Mouse (Mus musculus) heart, adult 11 months (tissue): ENCODE measurements at regions not wholly inside any gene's neighbourhood (a gene's known extent, or its start where the extent isn't known, plus 50 kb on each side); places are given as distances from the start of the nearest gene placed in this dataset.

Source experiments
- DNase-seq: peaks from one replicate; pipeline ENCODE4 v3.0.0; 2022

- peak; percentile 79 for DNase-seq
Measured at GRCm38 (mm10) chr3:18937333-18938122, 690.9 kb downstream of the 1700064H15Rik start.

GRCm38 (mm10) chr3:18941301-18942177, 686.9 kb downstream of the 1700064H15Rik start:
- DNase-seq: no peak

GRCm38 (mm10) chr3:18960341-18960740, 668.1 kb downstream of the 1700064H15Rik start:
- no peak for DNase-seq

GRCm38 (mm10) chr3:18988662-18989061, 639.8 kb downstream of the 1700064H15Rik start:
- no peak for DNase-seq

- peak; percentile 89 for DNase-seq
Measured at GRCm38 (mm10) chr3:18989577-18990240, 638.8 kb downstream of the 1700064H15Rik start.

- peak; percentile 92 for DNase-seq
Measured at GRCm38 (mm10) chr3:19000179-19000578, 628.3 kb downstream of the 1700064H15Rik start.

- DNase-seq: no peak
Measured at GRCm38 (mm10) chr3:19002056-19002455, 626.4 kb downstream of the 1700064H15Rik start.

- no peak for DNase-seq
Measured at GRCm38 (mm10) chr3:19004792-19005191, 623.7 kb downstream of the 1700064H15Rik start.

GRCm38 (mm10) chr3:19044566-19044965, 583.9 kb downstream of the 1700064H15Rik start:
- no peak for DNase-seq

- no peak for DNase-seq
Measured at GRCm38 (mm10) chr3:19045933-19046332, 582.5 kb downstream of the 1700064H15Rik start.

- no peak for DNase-seq
Measured at GRCm38 (mm10) chr3:19046610-19047009, 581.9 kb downstream of the 1700064H15Rik start.

- no peak for DNase-seq
Measured at GRCm38 (mm10) chr3:19055961-19056360, 572.5 kb downstream of the 1700064H15Rik start.

GRCm38 (mm10) chr3:19056623-19057022, 571.9 kb downstream of the 1700064H15Rik start:
- no peak for DNase-seq

GRCm38 (mm10) chr3:19059906-19060870, 568.3 kb downstream of the 1700064H15Rik start:
- no peak for DNase-seq

GRCm38 (mm10) chr3:19061488-19062248, 566.8 kb downstream of the 1700064H15Rik start:
- DNase-seq: no peak

GRCm38 (mm10) chr3:19062249-19062859, 566.1 kb downstream of the 1700064H15Rik start:
- DNase-seq: no peak

- no peak for DNase-seq
Measured at GRCm38 (mm10) chr3:19067141-19067757, 561.2 kb downstream of the 1700064H15Rik start.
